Mouse (Mus musculus) limb, embryonic 15.5 days (tissue): Measurements from ENCODE around the gene Mpi. TPM values are rescaled to one million over a fixed set of nuclear protein-coding genes. Genes with fewer than 3 reads are reported as not detected.

ENCODE experiments used
- ATAC-seq: fragments of 200-750 bp; cut with Nextera tagmentation; 2 replicates; pipeline ENCODE4 v1.8.0; 2017; ENCODE audit warnings: low read depth, moderate TSS enrichment; ENCODE audit not compliant: insufficient number of reproducible peaks, low FRiP score, low TSS enrichment
- H3K27ac ChIP-seq: fragments of 300-500 bp; sonication (generic); 2 replicates; pipeline ENCODE4 v1.5.1; 2015; ENCODE audit warnings: moderate library complexity, mild to moderate bottlenecking, inconsistent platforms
- H3K27me3 ChIP-seq: fragments of 300-500 bp; sonication (generic); 2 replicates; pipeline ENCODE4 v1.6.1; 2015; ENCODE audit warnings: inconsistent platforms
- H3K36me3 ChIP-seq: fragments of 300-500 bp; sonication (generic); 2 replicates; pipeline ENCODE4 v1.6.1; 2015; ENCODE audit warnings: inconsistent platforms
- H3K4me1 ChIP-seq: fragments of 300-500 bp; sonication (generic); 2 replicates; pipeline ENCODE4 v1.6.1; 2015; ENCODE audit warnings: inconsistent platforms
- H3K4me2 ChIP-seq: fragments of 300-500 bp; sonication (generic); 2 replicates; pipeline ENCODE4 v1.6.1; 2015; ENCODE audit warnings: mild to moderate bottlenecking, inconsistent platforms
- H3K4me3 ChIP-seq: fragments of 300-500 bp; sonication (generic); 2 replicates; pipeline ENCODE4 v1.5.1; 2015; ENCODE audit warnings: mild to moderate bottlenecking, inconsistent platforms
- H3K9ac ChIP-seq: fragments of 300-500 bp; sonication (generic); 2 replicates; pipeline ENCODE4 v1.6.1; 2015; ENCODE audit warnings: inconsistent platforms
- H3K9me3 ChIP-seq: fragments of 300-500 bp; sonication (generic); 2 replicates; pipeline ENCODE4 v1.6.1; 2016; ENCODE audit warnings: inconsistent platforms
- WGBS: fragments of 180-500 bp; shearing (Covaris S2); methylation state at CpG from one replicate; pipeline ENCODE4 v1.1.7; 2015; 5-methylcytosine and 5-hydroxymethylcytosine counted together
- polyA plus RNA-seq: library from polyadenylated mRNA; unstranded; fragments of >200 nt; fragmentation: Nextera tagmentation; extraction: Ambion mirVana; gene quantifications from 2 replicates; pipeline ENCODE4 v1.2.1, GENCODE M21; 2015

Mpi gene
- polyA plus RNA-seq, 1 experiment from 2014 or later, result 37.9 TPM

- no peak overlapping the region for H3K4me3 ChIP-seq
- H3K27ac ChIP-seq, result no peak overlapping the region
- H3K4me1 ChIP-seq, result peaks cover 12% of the 10 kb centered on the region
- no peaks in the 10 kb centered on the region for H3K27me3 ChIP-seq
- ATAC-seq, result no peak
- no peak overlapping the region for H3K9ac ChIP-seq
- H3K9me3 ChIP-seq, result no peaks in the 10 kb centered on the region
- no peak overlapping the region for H3K4me2 ChIP-seq
- peaks cover 67% of the 10 kb centered on the region for H3K36me3 ChIP-seq
- WGBS, result 87% methylated on average over 3 of the region's 3 CpGs
These were observed 32.4 kb upstream of the Mpi start for GRCm38 (mm10) chr9:57584991-57585390.

- 80% methylated on average over 6 of the region's 6 CpGs for WGBS
- Histone ChIP-seq H3K27ac (no peak overlapping the region), H3K9ac (no peak overlapping the region), H3K4me1 (0 out of 2 replicates have a peak, but pooled peaks cover 4% of the 10 kb centered on the region), H3K36me3 (peaks cover 51% of the 10 kb centered on the region), H3K27me3 (no peaks in the 10 kb centered on the region), H3K4me3 (no peak overlapping the region), H3K4me2 (no peak overlapping the region), H3K9me3 (no peaks in the 10 kb centered on the region)
- no peak for ATAC-seq
These were observed 24.7 kb upstream of the Mpi start for GRCm38 (mm10) chr9:57577144-57577849.

- H3K9me3 ChIP-seq, result no peaks in the 10 kb centered on the region
- ATAC-seq, result no peak
- H3K27ac ChIP-seq, result no peak overlapping the region
- H3K4me1 ChIP-seq, result 0 out of 2 replicates have a peak, but pooled peaks cover 4% of the 10 kb centered on the region
- peaks cover 42% of the 10 kb centered on the region for H3K36me3 ChIP-seq
- WGBS, result 87% methylated on average over 3 of the region's 3 CpGs
- H3K27me3 ChIP-seq, result no peaks in the 10 kb centered on the region
- H3K9ac ChIP-seq, result no peak overlapping the region
- no peak overlapping the region for H3K4me2 ChIP-seq
- H3K4me3 ChIP-seq, result no peak overlapping the region
These were observed 23.0 kb upstream of the Mpi start for GRCm38 (mm10) chr9:57575577-57575976.

- Histone ChIP-seq H3K27me3 (no peaks in the 10 kb centered on the region), H3K27ac (no peak overlapping the region), H3K9me3 (no peaks in the 10 kb centered on the region), H3K9ac (no peak overlapping the region), H3K4me1 (0 out of 2 replicates have a peak, but pooled peaks cover 4% of the 10 kb centered on the region), H3K36me3 (peaks cover 42% of the 10 kb centered on the region), H3K4me3 (no peak overlapping the region), H3K4me2 (no peak overlapping the region)
- ATAC-seq, result no peak
These were observed 21.8 kb upstream of the Mpi start for GRCm38 (mm10) chr9:57574397-57574796.

GRCm38 (mm10) chr9:57568500-57568899 is 15.9 kb upstream of the Mpi start:
- Histone ChIP-seq H3K4me1 (peaks cover 27% of the 10 kb centered on the region), H3K27me3 (no peaks in the 10 kb centered on the region), H3K9ac (no peak overlapping the region), H3K4me3 (no peak overlapping the region), H3K36me3 (peaks cover 34% of the 10 kb centered on the region), H3K4me2 (no peak overlapping the region), H3K27ac (no peak overlapping the region), H3K9me3 (no peaks in the 10 kb centered on the region)
- 91% methylated on average over 6 of the region's 6 CpGs for WGBS
- ATAC-seq, result no peak

GRCm38 (mm10) chr9:57566846-57567245 is 14.3 kb upstream of the Mpi start:
- no peaks in the 10 kb centered on the region for H3K27me3 ChIP-seq
- H3K4me1 ChIP-seq, result peaks cover 39% of the 10 kb centered on the region
- peak overlapping the region; percentile 83 for H3K27ac ChIP-seq
- H3K4me2 ChIP-seq, result no peak overlapping the region
- no peak overlapping the region for H3K9ac ChIP-seq
- no peaks in the 10 kb centered on the region for H3K9me3 ChIP-seq
- 46% methylated on average over 8 of the region's 8 CpGs for WGBS
- ATAC-seq, result no peak
- peaks cover 34% of the 10 kb centered on the region for H3K36me3 ChIP-seq
- H3K4me3 ChIP-seq, result no peak overlapping the region

- Histone ChIP-seq H3K9me3 (no peaks in the 10 kb centered on the region), H3K27ac (peak overlapping the region; percentile 83), H3K36me3 (peaks cover 26% of the 10 kb centered on the region), H3K27me3 (no peaks in the 10 kb centered on the region), H3K9ac (no peak overlapping the region), H3K4me1 (peaks cover 47% of the 10 kb centered on the region), H3K4me3 (no peak overlapping the region), H3K4me2 (0 out of 2 replicates have a peak overlapping the region, but pooled peaks have one; percentile 24)
- peak; percentile 67 for ATAC-seq
- 19% methylated on average over 10 of the region's 10 CpGs for WGBS
These were observed 13.2 kb upstream of the Mpi start for GRCm38 (mm10) chr9:57565741-57566221.

GRCm38 (mm10) chr9:57564609-57565008 is 12.0 kb upstream of the Mpi start:
- no peak overlapping the region for H3K4me3 ChIP-seq
- H3K27ac ChIP-seq, result no peak overlapping the region
- no peak for ATAC-seq
- 83% methylated on average over 6 of the region's 6 CpGs for WGBS
- peaks cover 17% of the 10 kb centered on the region for H3K36me3 ChIP-seq
- H3K27me3 ChIP-seq, result no peaks in the 10 kb centered on the region
- H3K4me1 ChIP-seq, result peaks cover 52% of the 10 kb centered on the region
- no peak overlapping the region for H3K9ac ChIP-seq
- H3K9me3 ChIP-seq, result no peaks in the 10 kb centered on the region
- no peak overlapping the region for H3K4me2 ChIP-seq

- Histone ChIP-seq H3K4me1 (peaks cover 49% of the 10 kb centered on the region), H3K9me3 (no peaks in the 10 kb centered on the region), H3K27ac (peak overlapping the region; percentile 70), H3K4me3 (no peak overlapping the region), H3K4me2 (0 out of 2 replicates have a peak overlapping the region, but pooled peaks have one; percentile 2), H3K36me3 (peaks cover under 1% of the 10 kb centered on the region; the same call in 1 of the 2 replicates), H3K9ac (no peak overlapping the region), H3K27me3 (no peaks in the 10 kb centered on the region)
- ATAC-seq, result no peak
- 62% methylated on average over 4 of the region's 4 CpGs for WGBS
These were observed 10.4 kb upstream of the Mpi start for GRCm38 (mm10) chr9:57562896-57563372.

- H3K9me3 ChIP-seq, result no peaks in the 10 kb centered on the region
- no peaks in the 10 kb centered on the region for H3K27me3 ChIP-seq
- peak overlapping the region; percentile 71 for H3K4me3 ChIP-seq
- peak overlapping the region; percentile 86 for H3K4me2 ChIP-seq
- no peaks in the 10 kb centered on the region for H3K36me3 ChIP-seq
- 68% methylated on average over 13 of the region's 13 CpGs for WGBS
- H3K4me1 ChIP-seq, result peaks cover 41% of the 10 kb centered on the region
- no peak for ATAC-seq
- peak overlapping the region; percentile 67 for H3K27ac ChIP-seq
- no peak overlapping the region for H3K9ac ChIP-seq
These were observed 9.1 kb upstream of the Mpi start for GRCm38 (mm10) chr9:57561711-57562099.

- peak; percentile 97 for ATAC-seq
- H3K9ac ChIP-seq, result peak within 1 kb of the TSS; percentile 70
- H3K4me1 ChIP-seq, result peaks cover 35% of the 10 kb centered on the region
- peak within 1 kb of the TSS; percentile 71 for H3K4me3 ChIP-seq
- H3K9me3 ChIP-seq, result no peaks in the 10 kb centered on the region
- no peaks in the 10 kb centered on the region for H3K36me3 ChIP-seq
- H3K27ac ChIP-seq, result peak within 1 kb of the TSS; percentile 74
- no peaks in the 10 kb centered on the region for H3K27me3 ChIP-seq
- WGBS, result under 1% methylated on average over 37 of the region's 37 CpGs
- H3K4me2 ChIP-seq, result peak within 1 kb of the TSS; percentile 86
These were observed 8.5 kb upstream of the Mpi start, which contains the start of gene Scamp2 for GRCm38 (mm10) chr9:57560861-57561710. Gene Scamp2 (plus strand): TSS chr9:57560943.
